Mouse (Mus musculus): Measurements from ENCODE around the gene Cacnb3. TPM values are rescaled to one million over a fixed set of nuclear protein-coding genes. Genes with fewer than 3 reads are reported as not detected.
"Not testable (repeated sequence)": the region's sequence is repeated elsewhere in the genome, so short reads cannot be mapped to it uniquely, and the experiment has no call there.

The Cacnb3 gene
- polyA plus RNA-seq (2012; ENCODE audit: insufficient read depth, insufficient read length, missing spikeins) = 0.46 and 0.95 TPM in 2 replicates

- Histone ChIP-seq H3K4me1 (ENCODE audit: control insufficient read depth, insufficient read depth, insufficient read length, low read length) (no peaks in the 10 kb centered on the region), H3K4me3 (ENCODE audit: insufficient read depth, low read depth, low read length) (no peak within 1 kb of the TSS), H3K27ac (replicated peaks; ENCODE audit: low read depth, low read length) (no peak within 1 kb of the TSS)
Measured at GRCm38 (mm10) chr15:98630540-98630939, at the start of gene Cacnb3. Gene Cacnb3 (plus strand): TSS chr15:98630840.

- Histone ChIP-seq H3K4me3 (ENCODE audit: insufficient read depth, low read depth, low read length) (no peak overlapping the region), H3K27ac (replicated peaks; ENCODE audit: low read depth, low read length) (0 out of 2 replicates have a peak overlapping the region, but pooled peaks have one; percentile 14), H3K4me1 (ENCODE audit: control insufficient read depth, insufficient read depth, insufficient read length, low read length) (peaks cover 4% of the 10 kb centered on the region)
Measured at GRCm38 (mm10) chr15:98582410-98582809, 48.2 kb upstream of the Cacnb3 start.

- Histone ChIP-seq H3K4me1 (ENCODE audit: control insufficient read depth, insufficient read depth, insufficient read length, low read length) (peaks cover 4% of the 10 kb centered on the region), H3K4me3 (ENCODE audit: insufficient read depth, low read depth, low read length) (no peak overlapping the region), H3K27ac (replicated peaks; ENCODE audit: low read depth, low read length) (no peak overlapping the region)
Measured at GRCm38 (mm10) chr15:98582996-98583395, 47.6 kb upstream of the Cacnb3 start.

- H3K27ac ChIP-seq (replicated peaks; ENCODE audit: low read depth, low read length) = peak overlapping the region; percentile 48
- H3K4me1 ChIP-seq (ENCODE audit: control insufficient read depth, insufficient read depth, insufficient read length, low read length) = peaks cover 4% of the 10 kb centered on the region
- no peak overlapping the region for H3K4me3 ChIP-seq (ENCODE audit: insufficient read depth, low read depth, low read length)
Measured at GRCm38 (mm10) chr15:98585421-98585820, 45.2 kb upstream of the Cacnb3 start.

- H3K4me3 ChIP-seq (ENCODE audit: insufficient read depth, low read depth, low read length); H3K4me1 ChIP-seq (ENCODE audit: control insufficient read depth, insufficient read depth, insufficient read length, low read length): not testable (repeated sequence)
- peak overlapping the region; percentile 48; the same call in 1 of the 2 replicates for H3K27ac ChIP-seq (replicated peaks; ENCODE audit: low read depth, low read length)
Measured at GRCm38 (mm10) chr15:98586141-98586540, 44.5 kb upstream of the Cacnb3 start.

GRCm38 (mm10) chr15:98587751-98588150 is 42.9 kb upstream of the Cacnb3 start:
- Histone ChIP-seq H3K4me3 (ENCODE audit: insufficient read depth, low read depth, low read length) (no peak overlapping the region), H3K4me1 (ENCODE audit: control insufficient read depth, insufficient read depth, insufficient read length, low read length) (no peaks in the 10 kb centered on the region; the same call in 1 of the 2 replicates), H3K27ac (replicated peaks; ENCODE audit: low read depth, low read length) (no peak overlapping the region)

DNA sequence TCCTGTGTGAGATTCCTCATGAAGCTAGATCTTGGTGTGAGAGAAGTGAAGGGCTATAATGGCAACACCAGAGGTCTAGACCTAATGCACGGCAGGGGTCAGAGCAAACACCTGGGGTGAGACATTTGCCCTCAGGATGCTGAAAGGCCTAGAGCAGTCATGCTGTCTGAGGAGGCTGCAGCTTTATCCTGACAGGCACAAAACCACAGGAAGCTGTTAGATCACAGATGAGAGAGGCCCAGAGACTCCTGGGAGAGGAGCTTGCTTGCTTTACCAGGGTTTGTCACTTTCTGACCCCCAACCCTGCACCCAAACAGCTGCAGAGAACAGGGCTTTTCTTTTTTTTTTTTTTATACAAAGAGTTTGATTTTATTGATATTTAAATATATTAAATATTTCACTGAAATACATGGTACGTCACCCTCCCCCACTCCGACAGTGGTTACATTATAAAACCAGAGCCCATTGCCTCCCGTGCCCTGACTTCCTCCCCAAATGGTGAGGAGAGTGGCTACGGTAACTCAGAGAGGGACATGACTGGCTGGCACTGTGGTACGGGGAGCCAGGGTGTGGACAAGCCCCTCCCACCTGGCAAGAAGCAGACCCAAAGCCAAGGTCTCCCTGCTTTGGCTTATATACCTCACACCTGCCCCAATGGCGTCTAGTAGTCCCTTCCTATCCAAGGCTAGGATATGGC is 40.9 kb upstream of the Cacnb3 start:
- Histone ChIP-seq H3K4me1 (ENCODE audit: control insufficient read depth, insufficient read depth, insufficient read length, low read length) (no peaks in the 10 kb centered on the region; the same call in 1 of the 2 replicates), H3K4me3 (ENCODE audit: insufficient read depth, low read depth, low read length) (no peak overlapping the region), H3K27ac (replicated peaks; ENCODE audit: low read depth, low read length) (no peak overlapping the region)

GRCm38 (mm10) chr15:98591396-98591795 is 39.2 kb upstream of the Cacnb3 start:
- no peaks in the 10 kb centered on the region for H3K4me1 ChIP-seq (ENCODE audit: control insufficient read depth, insufficient read depth, insufficient read length, low read length)
- H3K27ac ChIP-seq (replicated peaks; ENCODE audit: low read depth, low read length) = 0 out of 2 replicates have a peak overlapping the region, but pooled peaks have one; percentile 47
- H3K4me3 ChIP-seq (ENCODE audit: insufficient read depth, low read depth, low read length) = no peak overlapping the region

GRCm38 (mm10) chr15:98594193-98594592 is 36.4 kb upstream of the Cacnb3 start:
- Histone ChIP-seq H3K4me1 (ENCODE audit: control insufficient read depth, insufficient read depth, insufficient read length, low read length) (no peaks in the 10 kb centered on the region), H3K4me3 (ENCODE audit: insufficient read depth, low read depth, low read length) (no peak overlapping the region)

DNA sequence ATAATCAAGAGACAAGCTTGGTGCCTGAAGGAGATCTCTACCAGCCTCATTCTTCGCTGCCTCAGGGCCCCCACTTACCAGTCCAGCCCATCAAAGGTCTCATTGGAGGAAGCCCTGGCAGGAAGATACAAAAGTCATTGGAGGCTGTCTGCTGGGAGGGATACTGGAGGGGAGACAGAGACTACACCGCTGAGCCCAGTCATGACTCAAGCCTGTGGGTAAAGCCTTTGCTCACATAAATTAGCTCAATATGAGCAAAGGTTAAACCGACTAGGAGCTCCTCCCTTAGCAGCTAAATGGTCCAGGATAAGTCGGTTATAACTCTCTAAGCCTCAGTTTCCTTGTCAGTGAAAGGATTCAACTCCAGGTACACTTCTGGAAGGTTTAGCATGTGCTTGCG is 35.6 kb upstream of the Cacnb3 start:
- no peak overlapping the region for H3K4me3 ChIP-seq (ENCODE audit: insufficient read depth, low read depth, low read length)
- no peaks in the 10 kb centered on the region for H3K4me1 ChIP-seq (ENCODE audit: control insufficient read depth, insufficient read depth, insufficient read length, low read length)
- no peak overlapping the region for H3K27ac ChIP-seq (replicated peaks; ENCODE audit: low read depth, low read length)

More at GRCm38 (mm10) chr15:98594193-98594592, 36.4 kb upstream of the Cacnb3 start:
- no peak overlapping the region for H3K27ac ChIP-seq (replicated peaks; ENCODE audit: low read depth, low read length)

DNA sequence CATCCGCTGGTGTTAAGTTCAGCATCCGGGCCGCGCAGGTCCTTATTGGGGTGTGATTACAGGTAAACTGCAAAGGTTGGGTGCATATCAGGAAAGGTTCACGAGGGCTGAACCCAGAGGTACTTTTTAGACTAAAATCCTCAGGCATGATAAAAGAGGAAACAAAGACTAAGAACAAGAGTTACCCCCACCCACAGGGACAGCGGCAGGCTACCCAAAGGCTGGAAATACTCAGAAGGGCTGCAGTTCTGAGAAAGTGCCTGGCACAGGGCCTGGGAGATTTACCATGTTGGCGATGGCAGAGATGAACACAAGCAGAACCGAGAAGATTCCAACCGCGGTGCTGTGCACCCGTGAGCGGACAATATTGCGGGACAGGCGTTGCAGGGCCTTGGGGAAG is 34.0 kb upstream of the Cacnb3 start:
- Histone ChIP-seq H3K27ac (replicated peaks; ENCODE audit: low read depth, low read length) (no peak overlapping the region), H3K4me1 (ENCODE audit: control insufficient read depth, insufficient read depth, insufficient read length, low read length) (peaks cover 2% of the 10 kb centered on the region; the same call in 1 of the 2 replicates), H3K4me3 (ENCODE audit: insufficient read depth, low read depth, low read length) (no peak overlapping the region)

DNA sequence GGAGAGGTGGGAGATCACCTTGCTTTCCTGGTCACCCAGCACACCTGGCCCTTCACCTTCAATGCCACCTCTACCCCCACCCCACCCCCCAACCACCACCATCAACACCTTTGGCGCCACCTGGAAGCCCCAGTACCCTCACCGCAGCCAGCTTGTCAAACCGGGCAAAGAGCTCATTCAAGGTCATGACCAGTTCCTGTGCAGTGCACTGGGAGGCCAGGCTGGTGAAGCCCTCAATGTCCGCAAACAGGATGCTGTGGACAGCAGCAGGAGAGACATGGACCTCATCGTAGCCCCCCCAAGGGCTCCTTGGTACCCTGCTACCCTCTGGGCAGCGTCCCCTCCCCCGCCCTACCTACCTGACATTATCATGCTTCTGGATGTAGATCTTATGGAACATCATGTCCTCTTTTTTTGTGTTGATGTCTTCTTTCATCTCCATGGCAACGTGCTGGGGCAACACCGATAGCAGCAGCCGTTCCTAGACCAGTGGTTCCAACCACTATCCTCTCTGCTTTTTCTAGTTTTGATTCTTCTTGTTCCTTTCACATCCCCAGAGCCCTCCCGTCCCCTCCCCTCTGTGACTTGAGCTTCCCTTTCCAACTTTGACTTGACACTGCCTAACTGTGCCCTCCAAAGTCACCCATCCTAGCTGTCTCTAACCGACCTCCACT is 30.5 kb upstream of the Cacnb3 start:
- Histone ChIP-seq H3K4me1 (ENCODE audit: control insufficient read depth, insufficient read depth, insufficient read length, low read length) (peaks cover 20% of the 10 kb centered on the region), H3K27ac (replicated peaks; ENCODE audit: low read depth, low read length) (no peak overlapping the region), H3K4me3 (ENCODE audit: insufficient read depth, low read depth, low read length) (no peak overlapping the region)

DNA sequence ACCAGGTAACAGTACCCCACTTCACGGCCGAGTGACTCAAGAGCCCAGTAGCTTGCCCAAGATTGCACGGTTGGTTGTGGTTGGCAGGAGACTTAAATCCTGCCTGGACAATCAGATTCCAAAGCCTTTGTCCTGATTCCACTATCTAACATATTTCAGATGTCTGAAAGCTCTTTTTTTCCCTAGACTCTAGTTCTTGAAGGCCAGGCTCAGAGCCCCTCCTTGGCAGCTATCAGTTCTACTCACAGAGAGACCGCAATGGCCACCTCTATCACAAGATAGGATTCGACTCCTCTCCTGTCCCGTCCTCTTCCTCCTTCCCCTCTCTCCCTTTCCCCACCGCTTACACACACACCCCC is 28.8 kb upstream of the Cacnb3 start:
- H3K27ac ChIP-seq (replicated peaks; ENCODE audit: low read depth, low read length) = peak overlapping the region; percentile 32
- H3K4me3 ChIP-seq (ENCODE audit: insufficient read depth, low read depth, low read length) = peak overlapping the region; percentile 43
- H3K4me1 ChIP-seq (ENCODE audit: control insufficient read depth, insufficient read depth, insufficient read length, low read length) = peaks cover 26% of the 10 kb centered on the region

DNA sequence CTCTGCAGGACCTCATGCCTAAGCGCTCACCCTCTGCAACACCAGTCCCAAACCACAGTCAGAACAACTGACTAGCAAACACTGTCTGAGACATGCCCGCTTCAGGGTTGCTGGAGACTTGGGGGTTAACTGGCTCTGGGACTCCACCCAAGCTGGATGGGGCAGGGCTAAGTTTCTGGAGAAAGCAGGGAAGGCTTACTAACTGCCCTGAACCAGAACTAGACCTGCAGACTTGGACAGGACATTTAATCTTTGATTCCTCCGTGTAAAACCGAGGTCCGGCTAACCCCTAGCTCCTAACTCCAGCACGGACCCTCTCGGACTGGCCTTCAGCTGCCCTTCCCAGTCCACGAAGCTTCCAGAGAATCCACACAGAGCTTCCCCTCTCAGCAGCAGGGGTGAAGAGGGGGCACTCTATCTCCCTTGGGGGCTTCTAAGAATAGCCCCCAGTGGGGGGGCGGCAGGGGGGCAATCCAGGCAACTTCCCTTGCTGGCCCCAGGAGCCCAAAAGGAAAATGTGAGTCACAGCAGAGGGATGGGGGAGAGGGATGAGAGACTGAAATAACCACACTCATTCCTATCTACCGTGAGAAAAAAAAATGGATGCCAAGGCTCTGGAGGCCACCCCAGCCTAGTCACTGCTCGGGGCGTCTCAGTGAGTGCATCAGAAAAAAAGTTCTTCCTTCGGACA is 28.3 kb upstream of the Cacnb3 start:
- H3K4me1 ChIP-seq (ENCODE audit: control insufficient read depth, insufficient read depth, insufficient read length, low read length) = peaks cover 28% of the 10 kb centered on the region
- H3K27ac ChIP-seq (replicated peaks; ENCODE audit: low read depth, low read length) = peak overlapping the region; percentile 40
- H3K4me3 ChIP-seq (ENCODE audit: insufficient read depth, low read depth, low read length) = peak overlapping the region; percentile 43

DNA sequence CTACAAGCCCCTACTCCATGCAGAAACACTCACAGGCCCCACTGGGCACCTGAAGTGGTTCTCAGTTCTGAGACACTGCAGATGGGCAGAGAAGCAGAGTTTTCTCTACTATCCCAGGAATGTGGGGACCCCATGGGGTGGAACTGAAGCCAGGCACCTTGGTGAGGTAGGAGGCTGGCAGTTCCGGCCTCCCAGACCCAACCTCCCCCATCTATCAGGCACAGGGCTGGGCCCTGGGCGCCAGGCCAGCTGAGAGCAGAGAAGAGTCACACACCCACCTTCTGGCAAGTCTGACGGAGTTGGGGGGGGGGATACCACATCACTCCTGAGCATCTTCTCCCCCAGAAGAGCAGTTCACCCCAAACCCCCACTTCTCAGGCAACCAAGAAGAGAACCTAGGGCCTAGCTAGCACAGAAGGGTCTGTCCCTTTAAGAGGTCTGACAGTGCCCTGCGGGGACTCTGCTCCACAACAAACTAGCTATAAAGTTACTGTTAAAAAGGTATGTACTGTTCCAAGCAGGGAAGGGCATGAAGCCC is 27.6 kb upstream of the Cacnb3 start:
- peak overlapping the region; percentile 43 for H3K4me3 ChIP-seq (ENCODE audit: insufficient read depth, low read depth, low read length)
- peaks cover 28% of the 10 kb centered on the region for H3K4me1 ChIP-seq (ENCODE audit: control insufficient read depth, insufficient read depth, insufficient read length, low read length)
- H3K27ac ChIP-seq (replicated peaks; ENCODE audit: low read depth, low read length) = peak overlapping the region; percentile 40
